Mouse (Mus musculus): ENCODE data around the gene Elf2. TPM values are rescaled to one million over a fixed set of nuclear protein-coding genes. Genes with fewer than 3 reads are reported as not detected.

The Elf2 gene
- total RNA-seq (2021) = 10 to 100 TPM; 84.3 to 94.5 TPM
- long read RNA-seq, experiment 1, full-length matches to known transcripts = 15 of 39 reads
- long read RNA-seq, experiment 1, partial matches to known transcripts = 12 of 39 reads
- long read RNA-seq, experiment 1, other reads (novel, unspliced or antisense) = 12 of 39 reads
- long read RNA-seq, experiment 2, full-length matches to known transcripts = 8 of 16 reads
- long read RNA-seq, experiment 2, partial matches to known transcripts = 2 of 16 reads
- long read RNA-seq, experiment 2, other reads (novel, unspliced or antisense) = 6 of 16 reads

DNA sequence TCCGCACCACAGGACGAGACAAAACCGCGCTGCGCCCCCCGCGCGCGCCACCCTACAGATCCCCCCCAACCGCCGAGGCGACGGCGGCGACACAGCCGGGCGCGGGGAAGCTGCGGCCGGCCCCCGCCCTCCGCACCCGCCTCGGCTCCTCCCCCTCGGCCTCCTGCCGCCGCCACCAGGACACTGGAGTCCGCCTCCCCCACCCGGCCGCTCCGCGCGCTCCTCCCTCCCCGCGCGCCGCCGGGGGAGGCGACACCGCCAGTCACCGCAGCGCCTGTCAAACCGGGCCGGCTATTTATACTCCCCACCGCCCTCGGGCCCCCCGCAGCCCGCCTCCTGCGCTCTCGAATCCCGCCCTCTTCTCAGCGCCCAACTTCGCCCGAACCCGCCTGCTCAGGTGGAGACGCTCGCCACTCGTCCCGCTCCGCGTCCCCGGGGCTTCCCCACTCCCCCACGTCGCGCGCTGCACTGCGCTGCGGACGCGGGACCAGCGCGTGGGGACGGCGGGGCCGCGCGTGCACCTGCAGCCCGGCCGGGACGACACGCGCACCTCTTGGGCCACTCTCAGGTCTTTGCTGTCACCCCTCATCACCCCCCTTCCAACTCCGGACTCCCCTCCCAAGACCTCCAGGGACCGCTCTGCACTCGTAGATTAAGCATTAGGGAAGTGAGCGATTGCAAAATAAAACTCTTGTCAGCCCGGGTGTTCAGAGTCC is at the start of gene Elf2:
Elf2 (minus strand) TSS at position 112 of the 716 bp plus-strand sequence.
- peak; percentile 96 for DNase-seq

DNA sequence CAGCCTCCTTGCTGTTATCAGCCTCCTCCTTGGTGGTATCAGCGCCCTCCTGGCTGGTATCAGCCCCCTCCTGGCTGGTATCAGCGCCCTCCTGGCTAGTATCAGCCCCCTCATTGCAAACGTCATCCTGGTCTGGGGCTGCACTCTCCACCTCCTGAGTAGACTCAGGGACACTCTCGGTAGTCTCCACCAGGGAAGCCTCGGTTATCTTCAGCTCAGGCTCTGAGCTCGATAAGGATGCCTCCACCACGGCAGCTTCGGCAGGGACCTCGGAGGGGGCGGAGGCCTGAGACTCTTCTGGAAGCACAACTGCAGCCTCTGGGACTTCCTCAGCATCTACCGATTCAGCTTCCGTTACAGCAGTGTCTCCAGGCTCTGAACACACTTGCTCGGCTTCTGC is 48.4 kb upstream of the Elf2 start:
- DNase-seq = no peak

DNA sequence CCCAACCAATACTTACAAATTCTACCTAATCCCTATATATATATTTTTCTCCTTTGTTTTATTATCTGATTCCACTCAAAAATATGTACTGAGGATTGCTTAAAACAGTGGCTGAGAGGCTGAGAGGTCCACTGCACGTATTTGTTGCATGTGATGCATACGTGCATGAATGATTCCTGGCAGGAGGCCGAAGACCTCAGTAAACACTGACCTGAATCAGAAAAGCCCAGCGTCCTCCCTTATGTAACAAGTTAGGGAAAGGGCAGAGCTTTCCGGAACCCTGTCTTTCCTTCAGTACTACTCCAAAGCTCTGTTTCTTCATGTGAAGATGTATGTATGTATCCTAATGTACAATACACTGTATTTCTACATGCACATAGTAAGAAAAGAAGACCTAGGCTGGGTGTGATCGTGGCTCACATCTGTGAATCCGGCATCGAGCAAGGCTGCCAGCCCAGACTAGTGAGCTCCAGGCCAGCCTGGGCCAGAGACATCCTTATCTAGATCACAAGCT is 47.5 kb upstream of the Elf2 start:
- DNase-seq = no peak

DNA sequence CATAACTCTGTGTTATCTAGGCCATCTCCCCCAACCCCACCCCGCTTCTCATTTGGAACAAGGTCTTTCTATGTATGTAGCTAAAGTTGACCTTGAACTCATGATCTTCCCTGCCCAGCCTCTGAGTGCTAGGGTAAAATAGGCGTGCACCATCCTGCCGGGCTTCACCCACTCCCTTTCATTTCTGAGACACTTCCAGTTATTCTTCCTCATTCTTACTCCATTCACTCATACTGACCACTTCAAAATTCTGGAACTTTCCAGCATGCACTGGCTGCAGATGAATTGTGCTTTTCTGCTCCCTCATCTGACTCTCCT is 46.6 kb upstream of the Elf2 start:
- DNase-seq = no peak

DNA sequence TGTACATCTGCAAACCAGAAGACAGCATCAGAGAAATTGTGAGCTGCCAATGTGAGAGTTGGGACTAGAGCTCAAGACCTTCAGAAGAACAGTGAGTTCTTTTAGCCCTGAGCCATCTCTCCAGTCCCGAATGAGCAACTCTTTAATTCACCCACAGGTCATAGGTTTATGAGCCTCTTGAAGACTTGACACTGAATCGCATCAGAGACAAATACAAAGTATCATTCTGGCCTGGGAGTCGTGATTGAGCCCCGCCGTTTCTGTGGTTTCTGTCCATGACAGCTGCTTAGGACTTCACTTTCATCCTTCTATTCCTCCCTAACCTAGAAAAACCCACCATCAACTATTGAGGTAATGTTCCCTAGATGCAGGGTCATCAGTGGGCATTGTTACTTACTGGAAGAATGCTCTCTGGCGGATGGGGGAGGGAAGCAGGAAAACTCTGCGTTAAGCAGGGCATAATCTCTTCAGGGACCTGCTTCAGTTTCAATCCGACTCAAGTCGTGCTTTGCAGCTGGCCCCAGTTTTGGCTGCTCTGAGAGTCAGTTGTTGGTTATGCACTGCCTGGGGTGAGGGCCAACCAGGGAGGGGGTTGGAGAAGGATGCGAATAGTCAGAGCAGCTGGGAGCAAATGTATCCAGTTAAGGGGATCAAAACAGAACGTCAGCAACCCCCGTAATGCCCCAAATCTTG is 46.1 kb upstream of the Elf2 start:
- peak; percentile 50 for DNase-seq

DNA sequence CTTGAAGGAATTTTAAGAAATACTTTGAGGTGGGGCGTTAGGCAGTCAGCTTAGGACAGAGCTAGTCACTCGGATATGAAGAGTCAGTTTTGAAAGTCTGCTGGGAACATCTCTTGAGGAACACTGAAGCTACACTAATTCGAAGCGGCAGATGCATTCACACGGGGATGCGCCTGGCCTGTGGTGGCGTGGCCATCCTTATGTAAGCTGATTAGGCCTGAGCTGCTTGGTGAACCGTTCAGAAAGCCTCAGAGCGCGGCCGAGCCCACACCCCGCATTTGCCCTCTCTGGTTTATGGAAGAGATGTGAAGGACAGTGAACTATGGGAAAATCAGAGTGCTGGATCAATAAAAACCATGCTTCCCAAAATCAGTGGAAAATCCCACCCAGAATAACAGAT is 42.9 kb upstream of the Elf2 start:
- DNase-seq = no peak

DNA sequence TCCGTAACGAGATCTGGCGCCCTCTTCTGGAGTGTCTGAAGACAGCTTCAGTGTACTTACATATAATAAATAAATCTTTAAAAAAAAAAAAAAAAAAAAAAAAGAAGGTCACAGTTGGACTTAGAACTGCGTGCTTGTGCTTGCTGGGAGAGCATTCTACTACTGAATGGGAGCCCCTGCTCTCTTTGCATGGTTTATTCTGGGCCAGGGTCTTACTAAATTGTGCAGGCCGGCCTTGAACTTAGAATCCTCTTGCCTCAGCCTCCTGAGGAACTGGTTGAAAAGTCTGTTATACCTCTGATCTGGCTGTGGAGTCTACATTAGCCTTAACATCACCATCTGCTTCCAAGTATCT is 40.2 kb upstream of the Elf2 start:
- DNase-seq = no peak

DNA sequence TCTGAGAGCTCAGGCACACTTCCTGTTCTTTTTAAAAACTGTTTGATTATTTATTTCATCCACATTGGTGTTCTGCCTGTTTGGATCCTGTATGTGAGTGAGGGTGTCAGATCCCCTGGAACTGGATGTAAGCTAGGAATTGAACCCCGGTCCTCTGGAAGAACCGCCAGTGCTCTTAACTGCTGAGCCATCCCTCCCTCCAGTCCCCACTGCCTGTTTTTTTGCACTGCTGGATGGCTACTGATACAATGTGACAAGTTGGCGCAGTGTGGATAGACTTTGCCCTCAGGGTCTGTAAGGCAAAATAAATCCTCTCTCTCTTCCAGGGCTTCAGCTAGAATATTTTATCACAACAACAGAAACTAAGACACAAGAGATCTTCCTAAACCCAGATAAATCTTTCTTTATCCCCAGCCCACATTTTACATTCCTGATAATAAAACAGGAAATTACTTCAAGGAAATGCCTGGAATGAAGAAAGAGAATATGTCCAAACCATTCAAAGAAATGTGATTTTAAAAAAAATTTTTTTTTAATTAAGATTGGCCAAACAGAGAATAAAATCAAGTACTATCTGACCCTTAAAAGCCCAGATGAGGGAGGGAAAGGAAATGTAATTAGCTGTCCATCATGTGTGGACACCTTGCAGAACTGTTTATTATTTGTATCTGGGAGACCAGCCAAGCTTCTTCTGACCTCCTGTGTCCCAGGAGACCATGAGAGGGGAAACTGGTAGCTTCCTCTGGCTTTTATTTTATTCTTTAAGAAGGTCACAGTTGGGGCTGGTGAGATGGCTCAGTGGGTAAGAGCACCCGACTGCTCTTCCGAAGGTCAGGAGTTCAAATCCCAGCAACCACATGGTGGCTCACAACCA is 39.6 kb upstream of the Elf2 start:
- no peak for DNase-seq

DNA sequence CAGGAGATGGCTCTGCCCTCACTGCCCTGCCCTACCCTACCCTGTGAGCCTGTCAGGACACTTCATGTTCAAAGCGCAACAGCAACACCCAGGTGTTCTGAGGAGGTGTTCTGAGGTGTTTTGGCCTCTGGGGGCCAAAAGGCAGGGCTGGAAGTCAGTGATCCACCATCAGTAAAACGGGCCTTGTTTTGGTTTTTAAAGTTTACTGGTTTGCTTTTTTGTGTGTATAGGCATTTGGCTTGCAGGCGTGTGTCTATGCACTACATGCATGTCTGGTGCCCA is 38.1 kb upstream of the Elf2 start:
- DNase-seq = no peak

DNA sequence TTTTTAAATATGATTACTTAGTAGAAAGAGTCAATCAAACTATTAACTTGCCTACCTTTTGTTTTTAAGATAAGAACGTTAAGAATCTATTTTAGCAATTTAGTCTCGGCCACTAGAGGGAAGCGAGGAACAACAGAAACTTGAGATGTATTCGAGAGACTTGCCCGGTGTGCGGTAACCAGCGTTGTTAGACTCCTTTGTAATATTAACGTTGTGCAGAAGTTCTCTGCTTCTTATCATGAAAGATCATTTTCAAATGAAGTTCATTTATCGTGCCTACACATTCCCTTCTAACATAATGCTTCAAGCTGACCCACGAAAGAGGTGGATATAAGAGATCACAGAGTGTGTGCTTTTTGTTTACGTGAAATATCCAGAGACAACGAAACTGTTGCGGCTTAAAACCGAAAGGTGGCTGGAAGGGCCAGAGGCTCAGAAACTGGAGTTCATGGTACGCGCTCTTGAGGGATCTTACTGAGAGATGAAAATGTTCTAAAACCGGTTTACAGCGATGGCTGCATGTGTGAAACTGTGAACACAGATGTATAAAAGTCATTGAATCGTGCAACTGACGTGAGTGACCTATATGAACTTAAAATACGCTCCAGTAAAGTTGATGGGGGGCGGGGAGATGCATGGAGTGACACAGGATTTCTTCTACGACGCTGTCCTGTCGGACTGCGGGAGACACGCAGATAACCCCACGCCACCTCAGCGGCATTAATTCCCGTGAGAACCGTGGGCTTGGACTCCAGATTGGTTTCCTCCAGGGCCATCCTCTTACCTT is 37.6 kb upstream of the Elf2 start:
- DNase-seq = peak; percentile 46

DNA sequence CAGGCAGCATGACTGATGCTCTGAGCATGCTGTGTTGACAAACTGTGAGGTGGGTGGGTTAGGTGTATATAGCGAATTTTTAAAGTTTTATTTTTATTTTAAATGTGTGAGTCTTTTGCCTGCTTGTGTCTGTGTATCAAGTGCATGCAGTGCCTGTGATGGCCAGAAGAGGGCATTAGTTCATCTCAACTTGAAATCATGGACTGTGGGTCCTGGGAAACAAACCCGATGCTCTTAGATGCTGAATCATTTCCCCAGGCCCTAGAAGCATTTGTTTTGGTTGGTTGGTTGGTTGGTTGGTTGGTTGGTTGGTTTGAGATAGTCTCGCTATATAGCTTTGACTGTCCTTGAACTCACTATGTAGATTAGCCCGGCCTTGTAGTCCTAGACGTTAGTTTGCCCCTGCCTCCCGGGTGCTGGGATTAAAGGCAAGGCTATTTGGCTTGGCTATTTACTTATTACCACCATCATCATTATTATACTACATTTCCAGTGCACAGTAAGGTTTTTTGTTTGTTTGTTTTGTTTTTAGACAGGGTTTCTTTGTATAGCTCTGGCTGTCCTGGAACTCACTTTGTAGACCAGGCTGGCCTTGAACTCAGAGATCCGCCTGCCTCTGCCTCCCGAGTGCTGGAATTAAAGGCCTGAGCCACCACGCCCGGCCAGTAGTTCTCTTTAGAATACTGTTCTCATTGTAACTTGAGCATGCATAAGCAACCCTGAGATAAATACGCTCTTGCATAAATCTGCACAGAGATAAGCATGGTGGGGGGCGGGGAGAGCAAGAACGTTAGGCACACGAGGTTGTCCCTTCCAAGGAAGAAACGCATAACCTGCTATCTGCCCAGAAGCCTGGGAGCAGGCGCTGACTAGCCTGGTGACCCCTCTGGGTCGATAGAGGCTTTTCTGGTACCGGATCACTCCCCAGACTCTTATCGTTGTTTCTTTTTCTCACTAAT is 35.1 kb upstream of the Elf2 start:
- DNase-seq = peak; percentile 69

DNA sequence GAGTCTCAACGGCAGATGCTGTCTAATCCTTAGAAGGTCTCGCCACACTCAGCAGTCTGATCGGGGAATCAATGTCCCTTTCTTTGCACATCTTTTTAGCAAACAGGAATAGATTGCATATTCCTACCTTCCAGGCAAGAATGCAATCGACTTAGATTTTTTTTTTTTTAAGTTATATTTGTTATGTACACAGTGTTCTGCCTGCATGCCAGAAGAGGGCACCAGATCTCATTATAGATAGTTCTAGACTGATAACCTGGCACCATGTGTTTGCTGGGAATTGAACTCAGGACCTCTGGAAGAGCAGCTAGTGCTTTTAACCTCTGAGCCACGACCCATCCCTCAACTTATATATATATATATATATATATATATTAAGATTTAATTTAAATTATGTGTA is 33.1 kb upstream of the Elf2 start:
- no peak for DNase-seq

DNA sequence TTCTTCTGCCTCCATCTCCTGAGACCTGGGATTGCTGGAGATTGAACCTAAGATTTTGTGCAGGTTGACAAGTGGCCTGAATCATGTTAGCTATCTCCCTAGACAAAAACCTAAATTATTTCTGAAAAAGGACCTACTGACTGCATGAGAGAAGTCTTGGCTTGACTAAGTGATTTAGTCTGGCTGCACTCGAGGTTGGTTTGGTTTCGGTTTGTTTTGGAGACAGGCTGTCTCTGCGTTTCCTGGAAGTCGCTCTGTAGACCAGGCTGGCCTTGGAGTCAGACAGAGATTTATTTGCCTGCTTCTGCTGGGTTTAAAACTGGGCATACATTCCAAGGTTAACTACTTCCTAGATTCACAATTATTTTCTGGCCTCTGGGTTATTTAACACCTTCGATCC is 32.4 kb upstream of the Elf2 start:
- DNase-seq = peak; percentile 63

DNA sequence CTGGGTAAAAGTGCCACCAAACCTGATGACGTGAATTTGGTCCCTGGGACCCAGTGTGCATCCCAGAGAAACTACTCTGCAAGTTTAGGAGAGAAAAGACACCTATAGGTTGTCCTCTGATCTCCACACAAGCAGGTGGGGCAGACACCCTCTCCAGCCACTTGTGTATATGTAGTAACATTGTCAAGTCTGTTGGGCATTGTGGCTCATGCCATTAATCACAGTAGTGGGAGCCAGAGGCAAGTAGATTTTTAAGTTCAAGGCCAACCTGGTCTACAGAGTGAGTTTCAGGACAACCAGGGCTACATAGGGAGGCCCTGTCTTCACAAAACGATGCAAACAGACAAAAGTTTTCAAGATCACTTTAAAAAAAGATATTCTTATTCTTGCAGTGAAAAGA is 31.4 kb upstream of the Elf2 start:
- DNase-seq = no peak

DNA sequence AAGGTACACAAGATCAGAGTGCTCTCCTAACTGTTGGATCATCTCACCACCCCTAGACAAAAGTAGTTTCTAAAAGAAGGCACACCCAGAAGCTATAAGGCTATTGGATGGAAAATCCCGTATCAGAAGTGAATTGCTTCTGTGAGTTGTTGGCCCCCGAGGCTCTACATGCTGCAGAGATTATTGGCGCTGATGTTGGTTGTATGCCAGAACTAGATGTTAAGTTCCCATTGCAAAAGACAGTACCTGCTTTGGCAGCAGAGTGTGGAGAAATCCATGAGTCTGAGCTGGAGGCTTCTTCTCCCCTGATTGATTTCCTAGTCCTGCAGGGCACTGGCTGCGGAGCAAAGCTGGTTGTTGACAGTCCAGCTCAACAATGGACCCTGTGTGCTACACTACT is 27.5 kb upstream of the Elf2 start:
- DNase-seq = no peak

DNA sequence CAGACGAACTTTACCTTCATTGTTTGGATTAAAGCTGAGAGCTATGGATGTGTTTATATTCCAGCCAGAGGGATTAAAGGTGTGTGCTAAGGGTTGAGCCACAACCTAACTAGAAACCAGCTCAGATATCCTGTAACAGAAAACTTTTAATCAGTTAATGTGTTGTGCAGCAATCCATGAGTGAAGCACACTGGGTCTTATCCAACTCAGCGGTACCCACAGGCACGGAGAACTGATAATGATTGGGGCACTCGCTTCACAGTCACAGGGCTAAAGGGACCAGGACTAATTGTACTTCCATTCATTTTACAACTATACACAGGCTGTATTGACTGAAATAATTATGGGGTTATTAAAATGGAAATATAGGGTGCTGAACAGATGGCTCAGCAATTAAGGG is 26.5 kb upstream of the Elf2 start:
- DNase-seq = no peak

DNA sequence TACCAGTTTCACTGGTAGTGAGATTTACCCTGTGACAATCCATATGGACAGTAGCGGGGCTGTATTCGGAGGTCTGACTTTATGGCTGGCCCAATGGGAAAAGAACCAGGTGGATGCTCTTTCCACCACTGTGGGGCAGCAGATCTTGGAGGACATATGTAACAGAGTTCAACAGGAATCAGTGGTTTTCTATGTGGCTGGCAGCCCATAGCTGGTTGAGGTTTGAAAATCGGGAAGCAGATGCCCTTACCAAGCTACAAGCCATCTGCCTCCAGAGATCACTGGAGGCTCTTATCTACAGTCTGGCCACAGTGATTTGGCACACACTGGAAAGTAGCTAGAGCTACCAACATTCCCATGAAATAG is 25.0 kb upstream of the Elf2 start:
- DNase-seq = no peak

DNA sequence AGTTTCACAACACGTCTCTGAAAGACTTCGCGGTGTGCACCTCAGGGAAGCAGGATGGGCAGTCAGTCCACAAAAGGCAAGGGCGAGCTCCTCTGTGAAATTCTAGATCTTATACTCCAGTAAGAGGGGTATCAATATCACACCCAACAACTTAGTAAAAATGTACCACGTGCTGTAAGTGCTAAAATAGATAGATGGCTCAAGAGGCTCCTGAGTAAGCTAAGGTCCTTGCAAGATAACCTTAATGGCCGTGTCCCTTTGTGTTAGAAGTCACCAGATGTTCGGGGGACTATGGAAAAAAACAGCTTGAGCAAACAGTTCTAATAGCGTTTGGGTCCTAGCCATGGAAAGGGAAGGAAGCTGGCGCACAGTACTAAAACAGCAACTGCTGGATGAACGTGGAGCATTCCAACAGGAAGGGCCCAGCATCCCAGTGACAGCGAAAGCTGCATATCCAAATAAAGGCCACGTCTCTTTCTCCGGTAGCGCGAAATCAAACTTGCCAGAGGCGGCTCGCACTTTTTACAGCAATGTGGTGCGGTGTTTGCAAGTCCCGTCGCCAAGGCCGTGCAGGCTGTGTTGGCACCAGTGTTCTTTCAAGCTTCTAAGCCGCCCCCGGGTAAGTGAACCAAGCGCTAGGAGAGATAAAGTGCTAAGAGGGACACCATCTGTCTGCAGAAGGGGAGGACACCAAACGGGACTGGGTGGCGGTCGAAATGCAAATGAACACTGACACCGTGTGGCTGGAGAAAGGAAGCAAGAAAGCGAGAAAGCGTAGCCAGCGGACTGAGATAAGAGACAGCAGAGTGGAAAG is 24.4 kb upstream of the Elf2 start:
- peak; percentile 80 for DNase-seq

DNA sequence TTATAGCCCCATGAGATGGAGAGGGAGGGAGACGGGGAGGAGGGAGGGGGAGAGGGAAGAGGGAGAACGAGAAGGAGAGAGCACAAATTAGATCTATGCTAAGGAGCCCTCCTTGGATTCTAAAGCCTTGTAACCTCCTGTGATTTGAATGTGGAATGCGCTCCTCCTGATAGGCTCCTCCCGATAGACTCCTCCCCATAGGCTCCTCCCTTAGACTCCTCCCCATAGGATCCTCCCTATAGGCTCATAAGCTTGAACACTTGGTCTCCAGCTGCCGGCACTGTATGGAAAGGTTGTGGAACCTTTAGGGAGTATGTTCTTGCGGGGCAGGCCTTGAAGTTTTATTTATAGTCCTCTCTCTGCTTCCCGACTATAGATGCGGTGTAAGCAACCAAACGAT is 20.6 kb upstream of the Elf2 start:
- no peak for DNase-seq

Data from adrenal gland, postnatal 10 days (tissue).